Mouse (Mus musculus) lung, postnatal 0 days (tissue): ENCODE measurements around the gene Omt2b. TPM values are rescaled to one million over a fixed set of nuclear protein-coding genes. Genes with fewer than 3 reads are reported as not detected.
"Not testable (repeated sequence)": the region's sequence is repeated elsewhere in the genome, so short reads cannot be mapped to it uniquely, and the experiment has no call there.

ENCODE experiments used
- ATAC-seq: fragments of 200-750 bp; cut with Nextera tagmentation; 2 replicates; pipeline ENCODE4 v1.8.0; 2017; ENCODE audit warnings: moderate library complexity
- DNase-seq: peaks from one replicate; pipeline ENCODE4 v3.0.0-alpha.2; 2016; ENCODE audit warnings: low spot score
- H3K27ac ChIP-seq: fragments of 300-500 bp; sonication (generic); 2 replicates; pipeline ENCODE4 v1.5.1; 2014; ENCODE audit warnings: antibody characterized with exemption, mild to moderate bottlenecking, low read length, mixed read lengths
- H3K27me3 ChIP-seq: fragments of 300-500 bp; sonication (generic); replicated peaks from 2 replicates; pipeline ENCODE4 v1.6.1; 2014; ENCODE audit warnings: low read length, mixed read lengths; ENCODE audit not compliant: insufficient read depth
- H3K36me3 ChIP-seq: fragments of 300-500 bp; sonication (generic); 2 replicates; pipeline ENCODE4 v1.6.1; 2014; ENCODE audit warnings: low read length, mixed read lengths; ENCODE audit not compliant: insufficient read depth
- H3K4me1 ChIP-seq: fragments of 300-500 bp; sonication (generic); 2 replicates; pipeline ENCODE4 v1.6.1; 2014; ENCODE audit warnings: antibody characterized with exemption, low read depth, low read length, mixed read lengths; ENCODE audit not compliant: insufficient read depth
- H3K4me2 ChIP-seq: fragments of 300-500 bp; sonication (generic); replicated peaks from 2 replicates; pipeline ENCODE4 v1.6.1; 2014; ENCODE audit warnings: low read depth, mild to moderate bottlenecking, low read length, moderate library complexity, mixed read lengths
- H3K4me3 ChIP-seq: fragments of 300-500 bp; sonication (generic); 2 replicates; pipeline ENCODE4 v1.5.1; 2014; ENCODE audit warnings: low read depth, low read length
- H3K9ac ChIP-seq: fragments of 300-500 bp; sonication (generic); replicated peaks from 2 replicates; pipeline ENCODE4 v1.6.1; 2014; ENCODE audit warnings: low read depth, mild to moderate bottlenecking
- H3K9me3 ChIP-seq: fragments of 300-500 bp; sonication (generic); 2 replicates; pipeline ENCODE4 v1.6.1; 2016; ENCODE audit warnings: low read length, mixed read lengths
- CTCF ChIP-seq: IDR thresholded peaks from 2 replicates; pipeline ENCODE4 v1.5.1; 2016; ENCODE audit warnings: antibody characterized with exemption, mild to moderate bottlenecking
- EP300 ChIP-seq: IDR thresholded peaks from 2 replicates; pipeline ENCODE4 v1.6.1; 2016; ENCODE audit warnings: antibody characterized with exemption, mild to moderate bottlenecking, control low read depth
- WGBS: fragments of 180-500 bp; shearing (Covaris S2); extraction: QIAGEN DNeasy Blood & Tissue Kit; methylation state at CpG from one replicate; pipeline ENCODE4 v1.1.7; 2014; 5-methylcytosine and 5-hydroxymethylcytosine counted together
- polyA plus RNA-seq: library from polyadenylated mRNA; unstranded; fragments of >200 nt; fragmentation: Nextera tagmentation; extraction: Ambion mirVana; gene quantifications from 2 replicates; pipeline ENCODE4 v1.2.1, GENCODE M21; 2015

Omt2b gene
- polyA plus RNA-seq, 1 experiment from 2014 or later = not detected

GRCm38 (mm10) chr9:78363374-78363773 is 36.0 kb downstream of the Omt2b start:
- Histone ChIP-seq H3K27ac (no peak overlapping the region), H3K4me1 (no peaks in the 10 kb centered on the region), H3K36me3 (no peaks in the 10 kb centered on the region), H3K4me3 (no peak overlapping the region), H3K9me3 (no peaks in the 10 kb centered on the region), H3K27me3 (no peaks in the 10 kb centered on the region), H3K4me2 (no peak overlapping the region), H3K9ac (no peak overlapping the region)
- peak; percentile 21 for DNase-seq
- TF ChIP-seq CTCF (no peak), EP300 (peak; percentile 66)
- 48% methylated on average over 6 of the region's 6 CpGs for WGBS
- peak; percentile 50 for ATAC-seq

GRCm38 (mm10) chr9:78364701-78365100 is 37.3 kb downstream of the Omt2b start:
- Histone ChIP-seq H3K27ac (no peak overlapping the region), H3K36me3 (no peaks in the 10 kb centered on the region), H3K4me1 (no peaks in the 10 kb centered on the region), H3K9me3 (no peaks in the 10 kb centered on the region), H3K4me2 (no peak overlapping the region), H3K27me3 (no peaks in the 10 kb centered on the region), H3K9ac (no peak overlapping the region), H3K4me3 (no peak overlapping the region)
- WGBS = 89% methylated on average over 6 of the region's 6 CpGs
- no peak for ATAC-seq
- no peak for TF ChIP-seq EP300
- no peak for TF ChIP-seq CTCF
- no peak for DNase-seq

- Histone ChIP-seq H3K4me3 (no peak overlapping the region), H3K27me3 (no peaks in the 10 kb centered on the region), H3K36me3 (no peaks in the 10 kb centered on the region), H3K4me1 (no peaks in the 10 kb centered on the region), H3K27ac (no peak overlapping the region), H3K4me2 (no peak overlapping the region), H3K9ac (no peak overlapping the region), H3K9me3 (no peaks in the 10 kb centered on the region)
- WGBS = 61% methylated on average over 13 of the region's 13 CpGs
- TF ChIP-seq EP300 = no peak
- TF ChIP-seq CTCF = no peak
- ATAC-seq (no peak), DNase-seq (no peak)
Measured at GRCm38 (mm10) chr9:78365850-78366544, 38.6 kb downstream of the Omt2b start.

DNA sequence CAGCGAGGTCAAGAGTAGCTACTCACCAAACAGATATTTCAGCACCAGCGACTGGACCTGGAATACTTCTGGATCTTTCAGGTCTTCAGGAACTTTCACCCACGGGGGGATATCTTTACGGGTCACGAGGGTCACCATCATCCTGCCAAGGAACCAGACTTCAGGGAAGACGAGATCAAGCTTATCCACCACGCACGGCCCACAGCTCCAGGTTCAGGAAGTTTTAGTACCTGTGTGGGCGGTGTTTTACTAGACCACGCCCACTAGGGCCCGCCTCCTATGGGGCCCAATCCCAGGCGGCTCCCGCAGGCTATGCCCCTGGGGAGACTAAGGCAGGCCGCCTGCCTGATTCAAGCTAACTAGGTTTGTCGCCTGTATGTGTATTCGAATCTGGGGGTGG is 40.6 kb downstream of the Omt2b start, which contains the start of gene Dppa5a:
Dppa5a (minus strand) TSS at position 219 of the 400 bp plus-strand sequence.
- H3K9me3 ChIP-seq, H3K36me3 ChIP-seq, H3K27me3 ChIP-seq, ATAC-seq, H3K9ac ChIP-seq, H3K4me2 ChIP-seq, DNase-seq, H3K4me3 ChIP-seq, H3K27ac ChIP-seq, H3K4me1 ChIP-seq: not testable (repeated sequence)
- 92% methylated on average over 15 of the region's 16 CpGs for WGBS

DNA sequence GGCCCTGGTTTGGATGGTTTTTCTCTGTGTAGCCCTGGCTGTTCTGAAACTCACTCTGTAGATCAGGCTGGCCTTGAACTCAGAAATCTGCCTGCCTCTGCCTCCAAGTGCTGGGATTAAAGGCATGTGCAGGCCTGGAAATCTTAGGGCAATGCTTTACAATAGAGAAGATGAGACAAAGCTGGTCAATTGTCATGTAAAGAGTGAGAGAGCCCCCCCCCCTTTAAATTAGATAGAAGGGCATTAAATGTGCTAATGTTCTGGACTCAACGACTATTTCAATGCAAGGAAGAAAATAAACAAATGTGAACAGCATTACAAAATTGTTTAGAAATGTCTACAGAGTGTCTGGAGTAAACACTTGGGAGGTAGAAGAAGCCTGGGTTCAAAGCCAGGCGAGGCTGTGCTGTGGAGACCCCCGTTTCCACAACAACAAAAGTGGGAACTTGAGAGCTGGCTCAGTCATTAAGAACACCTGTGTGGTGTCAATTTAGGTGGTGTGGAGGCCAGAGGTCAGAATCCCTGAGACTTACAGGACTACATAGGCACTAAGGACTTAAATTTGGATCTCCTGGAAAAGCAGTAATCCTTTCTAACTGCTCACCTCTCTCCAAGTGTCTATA is 41.4 kb downstream of the Omt2b start:
- 69% methylated on average over 3 of the region's 3 CpGs for WGBS
- no peak for ATAC-seq
- TF ChIP-seq EP300 = no peak
- no peak for TF ChIP-seq CTCF
- no peak overlapping the region for H3K4me3 ChIP-seq
- H3K9me3 ChIP-seq = no peaks in the 10 kb centered on the region
- no peaks in the 10 kb centered on the region for H3K36me3 ChIP-seq
- H3K4me2 ChIP-seq = no peak overlapping the region
- DNase-seq = no peak
- no peaks in the 10 kb centered on the region for H3K27me3 ChIP-seq
- H3K9ac ChIP-seq = no peak overlapping the region
- no peaks in the 10 kb centered on the region for H3K4me1 ChIP-seq
- H3K27ac ChIP-seq = no peak overlapping the region

- Histone ChIP-seq H3K4me2 (no peak overlapping the region), H3K27me3 (no peaks in the 10 kb centered on the region), H3K36me3 (no peaks in the 10 kb centered on the region), H3K27ac (no peak overlapping the region), H3K9ac (no peak overlapping the region), H3K9me3 (no peaks in the 10 kb centered on the region), H3K4me1 (no peaks in the 10 kb centered on the region), H3K4me3 (no peak overlapping the region)
- WGBS = 86% methylated on average over 2 of the region's 2 CpGs
- ATAC-seq (no peak), DNase-seq (no peak)
- TF ChIP-seq CTCF = no peak
- TF ChIP-seq EP300 = no peak
Measured at GRCm38 (mm10) chr9:78369349-78369748, 42.0 kb downstream of the Omt2b start.
